Mouse (Mus musculus) embryonic fibroblast, embryonic 13.5 days (primary cell): ENCODE measurements at regions not wholly inside any gene's neighbourhood (a gene's known extent, or its start where the extent isn't known, plus 50 kb on each side); places are given as distances from the start of the nearest gene placed in this dataset.

Experiments used
- H3K27ac ChIP-seq: 2 replicates; pipeline ENCODE4 v1.5.1; 2012; ENCODE audit warnings: low read length, control low read depth, inconsistent platforms; ENCODE audit not compliant: insufficient read depth
- H3K4me1 ChIP-seq: 2 replicates; pipeline ENCODE4 v1.6.1; 2011; ENCODE audit warnings: low read length; ENCODE audit not compliant: control insufficient read depth, insufficient read depth
- H3K4me3 ChIP-seq: 2 replicates; pipeline ENCODE4 v1.5.1; 2011; ENCODE audit warnings: mild to moderate bottlenecking, control low read depth, low read length; ENCODE audit not compliant: insufficient read depth
- CTCF ChIP-seq: IDR thresholded peaks from 2 replicates; pipeline ENCODE4 v1.5.1; 2011; ENCODE audit warnings: mild to moderate bottlenecking, control low read depth, low read length, moderate library complexity, borderline replicate concordance; ENCODE audit not compliant: insufficient read depth
- POLR2A ChIP-seq: IDR thresholded peaks from 2 replicates; pipeline ENCODE4 v1.6.1; 2011; ENCODE audit warnings: low read depth, mild to moderate bottlenecking, control low read depth, low read length, moderate library complexity

- Histone ChIP-seq H3K4me3 (no peak overlapping the region), H3K4me1 (no peaks in the 10 kb centered on the region), H3K27ac (no peak overlapping the region)
- TF ChIP-seq POLR2A (no peak), CTCF (no peak)
Observed at GRCm38 (mm10) chrX:11814861-11815260, 345.3 kb downstream of the Bcor start.

GRCm38 (mm10) chrX:11815864-11816263 is 344.3 kb downstream of the Bcor start:
- H3K4me1 ChIP-seq = no peaks in the 10 kb centered on the region
- no peak overlapping the region for H3K27ac ChIP-seq
- no peak overlapping the region for H3K4me3 ChIP-seq
- TF ChIP-seq POLR2A (no peak), CTCF (no peak)

GRCm38 (mm10) chrX:11818634-11819033 is 341.5 kb downstream of the Bcor start:
- no peak for TF ChIP-seq POLR2A
- TF ChIP-seq CTCF = no peak
- Histone ChIP-seq H3K4me1 (no peaks in the 10 kb centered on the region), H3K27ac (no peak overlapping the region), H3K4me3 (no peak overlapping the region)

GRCm38 (mm10) chrX:11821165-11821564 is 339.0 kb downstream of the Bcor start:
- Histone ChIP-seq H3K27ac (no peak overlapping the region), H3K4me3 (no peak overlapping the region), H3K4me1 (no peaks in the 10 kb centered on the region)
- TF ChIP-seq POLR2A (no peak), CTCF (no peak)

- no peak overlapping the region for H3K27ac ChIP-seq
- TF ChIP-seq POLR2A (no peak), CTCF (no peak)
- H3K4me3 ChIP-seq = no peak overlapping the region
- no peaks in the 10 kb centered on the region for H3K4me1 ChIP-seq
Observed at GRCm38 (mm10) chrX:11821880-11822768, 338.0 kb downstream of the Bcor start.

- Histone ChIP-seq H3K4me3 (no peak overlapping the region), H3K27ac (no peak overlapping the region), H3K4me1 (no peaks in the 10 kb centered on the region)
- TF ChIP-seq CTCF (no peak), POLR2A (no peak)
Observed at GRCm38 (mm10) chrX:11825948-11826347, 334.2 kb downstream of the Bcor start.

GRCm38 (mm10) chrX:11826737-11827408 is 333.3 kb downstream of the Bcor start:
- Histone ChIP-seq H3K27ac (no peak overlapping the region), H3K4me3 (no peak overlapping the region), H3K4me1 (no peaks in the 10 kb centered on the region)
- TF ChIP-seq CTCF = no peak
- no peak for TF ChIP-seq POLR2A

- Histone ChIP-seq H3K4me1 (no peaks in the 10 kb centered on the region), H3K4me3 (no peak overlapping the region), H3K27ac (no peak overlapping the region)
- TF ChIP-seq POLR2A (no peak), CTCF (no peak)
Observed at GRCm38 (mm10) chrX:11829411-11830002, 330.6 kb downstream of the Bcor start.

GRCm38 (mm10) chrX:11837566-11837965 is 322.6 kb downstream of the Bcor start:
- H3K4me3 ChIP-seq = no peak overlapping the region
- TF ChIP-seq POLR2A (no peak), CTCF (no peak)
- H3K4me1 ChIP-seq = peaks cover 11% of the 10 kb centered on the region
- H3K27ac ChIP-seq = peak overlapping the region; percentile 70
